Mouse (Mus musculus) thymus, adult 2 months (tissue): ENCODE measurements around the gene Snca. TPM values are rescaled to one million over a fixed set of nuclear protein-coding genes. Genes with fewer than 3 reads are reported as not detected.

Experiments used
- DNase-seq: peaks from one replicate; pipeline ENCODE4 v3.0.0; 2021
- H3K27ac ChIP-seq: fragments of 200-500 bp; 2 replicates; pipeline ENCODE4 v1.5.1; 2012; ENCODE audit warnings: low read length, control low read depth; ENCODE audit not compliant: control insufficient read depth, insufficient read depth
- H3K27me3 ChIP-seq: fragments of 200-500 bp; 2 replicates; pipeline ENCODE4 v1.6.1; 2012; ENCODE audit warnings: mild to moderate bottlenecking, low read length, moderate library complexity, mixed read lengths; ENCODE audit not compliant: control insufficient read depth, insufficient read depth
- H3K36me3 ChIP-seq: fragments of 200-500 bp; 2 replicates; pipeline ENCODE4 v1.6.1; 2012; ENCODE audit warnings: mild to moderate bottlenecking, low read length, moderate library complexity; ENCODE audit not compliant: control insufficient read depth, insufficient read depth
- H3K4me1 ChIP-seq: fragments of 200-500 bp; replicated peaks from 2 replicates; pipeline ENCODE4 v1.6.1; 2012; ENCODE audit warnings: low read length; ENCODE audit not compliant: control insufficient read depth, insufficient read depth
- H3K4me3 ChIP-seq: fragments of 200-500 bp; 2 replicates; pipeline ENCODE4 v1.5.1; 2012; ENCODE audit warnings: mild to moderate bottlenecking, low read length, control low read depth, moderate library complexity; ENCODE audit not compliant: control insufficient read depth, insufficient read depth
- CTCF ChIP-seq: fragments of 200-500 bp; IDR thresholded peaks from 2 replicates; pipeline ENCODE4 v1.5.1; 2012; ENCODE audit warnings: mild to moderate bottlenecking, control low read depth, low read length, moderate library complexity, borderline replicate concordance; ENCODE audit not compliant: control insufficient read depth, poor library complexity, insufficient read depth; ENCODE audit errors: extremely low read depth
- POLR2A ChIP-seq: fragments of 200-500 bp; IDR thresholded peaks from 2 replicates; pipeline ENCODE4 v1.6.1; 2012; ENCODE audit warnings: mild to moderate bottlenecking, low read length, control low read depth, moderate library complexity; ENCODE audit not compliant: control insufficient read depth, poor library complexity, insufficient read depth; ENCODE audit errors: extremely low read depth
- WGBS: fragments of 180-500 bp; shearing (Covaris S2); methylation state at CpG from one replicate; pipeline ENCODE4 v1.1.7; 2018; 5-methylcytosine and 5-hydroxymethylcytosine counted together
- polyA plus RNA-seq: library from polyadenylated mRNA; depleted of rRNA; stranded (reverse); fragments of >200 nt; gene quantifications from 2 replicates; pipeline ENCODE4 v1.2.3, GENCODE M21; 2012

Gene Snca
- polyA plus RNA-seq, 1 experiment, result 0.86 TPM

DNA sequence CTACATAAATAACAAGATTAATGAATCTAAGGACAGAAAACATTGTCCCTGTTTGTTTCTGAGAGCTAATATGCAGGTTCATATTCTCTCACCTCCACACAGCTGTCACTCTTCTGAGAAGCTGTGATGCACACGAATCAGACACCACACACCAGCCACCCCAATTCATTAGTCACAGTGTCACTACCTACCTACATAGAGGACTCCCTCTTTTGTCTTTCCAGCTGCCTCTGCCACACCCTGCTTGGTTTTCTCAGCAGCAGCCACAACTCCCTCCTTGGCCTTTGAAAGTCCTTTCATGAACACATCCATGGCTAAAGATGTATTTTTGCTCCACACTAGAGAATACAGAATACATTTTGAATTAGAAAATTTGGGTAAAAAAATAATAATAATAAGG lies 2.4 kb downstream of the Snca start:
- no peak overlapping the region for H3K27ac ChIP-seq
- no peaks in the 10 kb centered on the region for H3K4me1 ChIP-seq
- no peak overlapping the region for H3K4me3 ChIP-seq
- WGBS, result 77% methylated on average over 1 of the region's 1 CpGs
- no peak for DNase-seq
- TF ChIP-seq POLR2A (no peak), CTCF (no peak)
- no peaks in the 10 kb centered on the region; the same call in 1 of the 2 replicates for H3K27me3 ChIP-seq
- H3K36me3 ChIP-seq, result no peaks in the 10 kb centered on the region

DNA sequence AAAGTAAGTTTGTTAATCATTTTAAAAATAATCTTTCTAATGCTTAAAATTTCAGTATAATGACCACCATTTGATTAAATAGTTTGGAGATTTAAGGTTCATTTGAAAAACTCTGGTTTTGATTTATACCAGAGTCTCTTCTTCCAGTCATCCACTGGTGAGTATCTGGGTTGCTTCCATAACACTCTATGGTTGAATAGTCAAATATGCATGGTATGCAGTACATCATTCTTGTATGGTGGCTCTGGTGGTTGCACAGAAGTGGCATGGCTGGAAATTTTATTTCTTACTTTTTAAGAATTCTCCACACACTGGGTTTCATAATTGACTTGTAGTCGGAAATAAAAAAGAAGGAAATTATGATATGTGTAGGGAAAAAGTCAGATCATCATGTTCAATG lies 10.4 kb downstream of the Snca start:
- Histone ChIP-seq H3K36me3 (no peaks in the 10 kb centered on the region), H3K4me3 (no peak overlapping the region), H3K27ac (no peak overlapping the region), H3K27me3 (no peaks in the 10 kb centered on the region), H3K4me1 (no peaks in the 10 kb centered on the region)
- 88% methylated on average over 1 of the region's 1 CpGs for WGBS
- TF ChIP-seq CTCF (no peak), POLR2A (no peak)
- no peak for DNase-seq

DNA sequence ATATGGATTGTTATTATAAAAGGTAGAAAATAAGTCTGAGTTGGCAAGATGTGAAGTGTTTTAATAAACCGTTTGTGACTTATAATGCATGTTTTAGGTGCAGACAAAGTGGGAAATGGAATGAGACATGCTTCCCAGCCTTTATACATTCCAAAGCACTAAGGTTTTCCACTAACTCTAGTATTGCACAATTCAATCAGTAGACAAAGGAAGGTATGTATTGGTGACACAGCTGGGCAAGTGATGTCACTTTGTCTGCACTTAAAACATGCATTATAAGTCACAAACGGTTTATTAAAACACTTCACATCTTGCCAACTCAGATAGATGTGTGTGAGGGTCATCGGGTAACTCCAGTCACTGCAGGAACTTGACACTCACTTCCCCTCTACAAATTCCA lies 16.1 kb downstream of the Snca start:
- H3K4me3 ChIP-seq, result no peak overlapping the region
- H3K36me3 ChIP-seq, result no peaks in the 10 kb centered on the region
- no peak for DNase-seq
- no peak for TF ChIP-seq CTCF
- TF ChIP-seq POLR2A, result no peak
- no peaks in the 10 kb centered on the region for H3K27me3 ChIP-seq
- H3K4me1 ChIP-seq, result no peaks in the 10 kb centered on the region
- 84% methylated on average over 3 of the region's 3 CpGs for WGBS
- H3K27ac ChIP-seq, result no peak overlapping the region

DNA sequence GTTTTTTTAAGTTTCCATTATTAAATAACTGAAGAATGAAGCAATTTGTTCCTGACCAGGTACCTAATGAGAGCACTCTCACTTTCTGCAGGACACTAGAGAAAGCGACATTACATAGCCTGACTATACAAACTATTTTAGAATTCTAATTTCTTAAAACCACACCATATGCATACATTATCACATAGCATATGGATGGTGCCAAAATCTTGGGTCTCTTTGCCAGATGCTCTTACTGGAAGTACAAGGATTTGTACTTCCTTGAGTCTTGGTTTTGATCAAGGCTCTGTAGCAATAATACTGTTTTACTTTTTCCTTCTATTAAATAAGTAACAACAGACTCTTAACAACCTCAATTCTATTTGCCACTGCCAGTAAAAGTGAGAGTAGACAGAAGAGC lies 31.4 kb downstream of the Snca start:
- Histone ChIP-seq H3K27ac (no peak overlapping the region), H3K4me1 (no peaks in the 10 kb centered on the region), H3K36me3 (no peaks in the 10 kb centered on the region), H3K4me3 (no peak overlapping the region), H3K27me3 (no peaks in the 10 kb centered on the region)
- WGBS, result 100% methylated on average over 1 of the region's 1 CpGs
- no peak for DNase-seq
- TF ChIP-seq POLR2A (no peak), CTCF (no peak)

DNA sequence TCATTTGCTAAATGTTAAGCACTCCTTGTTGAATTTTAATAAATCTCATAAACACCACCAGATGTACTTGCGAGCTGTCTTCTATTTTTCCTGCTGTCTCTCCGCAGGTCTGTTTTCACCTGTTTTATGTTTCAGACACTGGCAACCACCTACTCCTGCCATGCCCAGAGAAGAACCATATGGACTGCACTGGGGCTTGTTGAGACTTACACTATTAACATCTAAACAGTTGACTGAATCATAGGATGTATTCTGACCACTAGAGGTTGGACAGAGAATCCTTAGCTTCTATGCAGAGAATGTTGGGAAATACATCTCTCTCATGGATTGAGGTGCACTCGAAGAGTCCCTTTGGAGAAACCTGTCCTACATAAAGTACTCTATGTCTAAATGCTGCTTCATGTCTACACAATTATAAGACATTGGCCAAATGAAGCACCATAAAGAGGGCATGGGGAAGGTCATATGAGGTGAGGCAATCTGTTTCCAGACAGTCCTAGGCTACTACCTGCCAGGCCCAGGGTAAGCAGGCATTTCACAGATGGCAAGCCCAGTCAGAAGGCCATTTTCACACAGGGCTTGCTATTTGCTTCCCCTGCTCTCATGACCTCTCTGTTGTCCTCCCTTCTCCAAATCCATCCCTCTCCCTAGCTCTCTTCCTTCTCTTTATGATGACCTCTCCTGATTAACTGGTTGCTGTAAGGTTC lies 35.8 kb downstream of the Snca start:
- H3K27me3 ChIP-seq, result no peaks in the 10 kb centered on the region
- no peak overlapping the region for H3K27ac ChIP-seq
- no peaks in the 10 kb centered on the region for H3K36me3 ChIP-seq
- no peak for TF ChIP-seq CTCF
- TF ChIP-seq POLR2A, result no peak
- H3K4me3 ChIP-seq, result no peak overlapping the region
- H3K4me1 ChIP-seq, result no peaks in the 10 kb centered on the region
- 92% methylated on average over 3 of the region's 3 CpGs for WGBS
- no peak for DNase-seq

DNA sequence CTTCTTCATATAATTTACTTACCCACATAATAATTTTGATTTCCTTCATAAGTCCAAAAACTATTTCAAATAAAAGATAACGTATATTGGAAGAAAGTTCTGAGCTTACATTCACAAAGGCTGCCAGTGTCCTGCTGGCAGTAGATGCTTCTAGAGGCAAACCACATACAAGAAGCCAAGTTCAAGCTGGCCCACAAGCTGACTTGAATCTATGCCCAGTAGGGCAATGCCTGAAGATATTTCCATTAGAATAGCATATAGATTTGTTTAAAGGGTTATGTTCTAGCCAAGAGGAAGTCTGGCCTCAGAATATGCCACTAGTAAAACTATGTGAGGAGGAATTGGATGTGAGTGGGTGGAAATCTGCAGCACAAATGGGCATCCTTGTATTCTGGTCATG lies 42.7 kb downstream of the Snca start:
- Histone ChIP-seq H3K27ac (no peak overlapping the region), H3K36me3 (no peaks in the 10 kb centered on the region), H3K4me3 (no peak overlapping the region), H3K4me1 (no peaks in the 10 kb centered on the region), H3K27me3 (no peaks in the 10 kb centered on the region)
- no peak for DNase-seq
- 83% methylated on average over 1 of the region's 1 CpGs for WGBS
- TF ChIP-seq POLR2A, result no peak
- TF ChIP-seq CTCF, result no peak

DNA sequence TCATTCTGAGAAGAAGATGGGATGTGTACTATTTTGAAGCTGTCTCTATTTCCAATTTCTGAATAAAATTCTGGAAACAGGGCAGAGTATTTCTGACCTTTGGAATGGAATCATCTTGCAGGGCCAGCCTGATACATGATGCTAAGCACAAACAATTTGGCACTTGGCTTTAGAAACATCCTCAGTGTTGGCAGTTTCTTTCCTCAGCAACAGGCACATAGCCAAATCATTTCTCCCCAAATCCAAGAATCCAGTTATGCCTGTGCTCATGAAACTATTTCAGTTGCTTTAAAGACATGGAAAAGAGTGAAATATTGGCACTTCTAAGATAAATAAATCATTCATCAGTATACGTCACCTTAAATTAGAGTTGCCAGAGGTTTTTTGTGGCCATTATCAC lies 57.8 kb downstream of the Snca start:
- H3K36me3 ChIP-seq, result no peaks in the 10 kb centered on the region
- 96% methylated on average over 1 of the region's 1 CpGs for WGBS
- H3K27ac ChIP-seq, result no peak overlapping the region

More for the DNA sequence above, 57.8 kb downstream of the Snca start:
- no peaks in the 10 kb centered on the region for H3K4me1 ChIP-seq
- TF ChIP-seq CTCF, result no peak
- TF ChIP-seq POLR2A, result no peak
- no peak for DNase-seq
- H3K4me3 ChIP-seq, result no peak overlapping the region
- no peaks in the 10 kb centered on the region for H3K27me3 ChIP-seq
